In the genomic region with DNA sequence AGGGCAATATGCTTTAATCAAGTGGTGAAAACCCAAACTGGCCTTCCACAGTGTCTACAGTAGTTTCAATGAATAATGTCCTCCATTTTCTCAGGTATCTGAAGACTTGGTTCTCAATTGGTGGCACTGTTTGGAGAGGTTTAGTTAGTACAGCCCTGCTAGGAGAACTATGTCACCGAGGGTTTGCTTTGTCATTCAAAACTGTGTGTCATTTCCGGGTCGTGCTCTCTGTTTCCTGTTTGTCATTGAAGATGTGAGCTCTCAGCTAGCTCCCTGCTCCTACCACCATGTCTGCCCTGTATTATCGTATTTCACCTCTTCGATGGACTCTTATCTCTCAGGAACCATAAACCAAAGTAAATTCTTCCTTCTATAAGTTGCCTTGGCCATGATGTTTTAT, we compare ENCODE assay signal across 22 mouse cellular contexts.
DNase-seq lines count a peak whose midpoint lies in the region; ATAC-seq lines count a peak whose summit lies in the region.
"Had no signal": no experiment of that assay in that cellular context is flagged by ENCODE, and none has a peak within 500 bp of the region (broad histone marks: within the 10 kb centered on the region; RNA-seq: fewer than 3 reads in every experiment).

No protein-coding gene starts in this region.

- H3K4me2 ChIP-seq in hindbrain, embryonic 11.5 days (replicated peaks; ENCODE audit: low read depth, low read length): no peak overlapping the region
- H3K4me2 ChIP-seq: embryonic facial prominence, embryonic 12.5 days; forebrain, embryonic 13.5 days; forebrain, embryonic 15.5 days had no signal

- no peaks in the 10 kb centered on the region for H3K27me3 ChIP-seq in hindbrain, embryonic 11.5 days (ENCODE audit: control insufficient read depth, insufficient read depth, low read length)
- H3K27me3 ChIP-seq in hindbrain, embryonic 10.5 days (ENCODE audit: insufficient read depth, poor library complexity, severe bottlenecking): no peaks in the 10 kb centered on the region
- H3K27me3 ChIP-seq: embryonic facial prominence, embryonic 12.5 days; forebrain, embryonic 13.5 days; forebrain, embryonic 15.5 days; Patski had no signal

- H3K9me3 ChIP-seq in hindbrain, embryonic 11.5 days (ENCODE audit: control insufficient read depth, low read length): no peaks in the 10 kb centered on the region
- H3K9me3 ChIP-seq in hindbrain, embryonic 10.5 days: no peaks in the 10 kb centered on the region
- H3K9me3 ChIP-seq: embryonic facial prominence, embryonic 10.5 days; embryonic facial prominence, embryonic 12.5 days; forebrain, embryonic 13.5 days; forebrain, embryonic 15.5 days had no signal

- no peaks in the 10 kb centered on the region for H3K4me1 ChIP-seq in hindbrain, embryonic 11.5 days (replicated peaks; ENCODE audit: control insufficient read depth, insufficient read depth, low read length)
- no peaks in the 10 kb centered on the region; the same call in 1 of the 2 replicates for H3K4me1 ChIP-seq in hindbrain, embryonic 10.5 days (replicated peaks)

- DNase-seq in ES-CJ7 (ENCODE audit: low read depth, low spot score) (peak; percentile 74), ZHBTc4 (ENCODE audit: low read depth, low spot score) (peak; percentile 55)
- DNase-seq in hindbrain, embryonic 11.5 days (ENCODE audit: low spot score): no peak
- DNase-seq in hindbrain, embryonic 10.5 days (ENCODE audit: low spot score): no peak
- DNase-seq in thymus, postnatal 25 days: no peak
- DNase-seq: adrenal gland, adult 8-10 months; adrenal gland, postnatal 14 days; adrenal gland, postnatal 36 days; B cell, adult 2 months; cerebellum, adult 11-12 months; cerebellum, adult 2 months; cerebellum, adult 9-10 months; cerebellum, postnatal 10 days; cerebellum, postnatal 25 days; forebrain, postnatal 0 days had no signal

- ATAC-seq in hindbrain, embryonic 11.5 days (ENCODE audit: low FRiP score): no peak
- ATAC-seq: activated CD4-positive, CD25-positive, alpha-beta regulatory T cell, adult 4 months; forebrain, embryonic 13.5 days; forebrain, embryonic 15.5 days; forebrain, postnatal 0 days had no signal

- H3K27ac ChIP-seq in hindbrain, embryonic 11.5 days (ENCODE audit: low read depth, low read length): no peak overlapping the region
- no peak overlapping the region for H3K27ac ChIP-seq in hindbrain, embryonic 10.5 days
- H3K27ac ChIP-seq: embryonic facial prominence, embryonic 10.5 days; embryonic facial prominence, embryonic 12.5 days; forebrain, embryonic 13.5 days; forebrain, embryonic 15.5 days had no signal

- no peak overlapping the region for H3K9ac ChIP-seq in hindbrain, embryonic 11.5 days (ENCODE audit: low read depth, low read length)
- H3K9ac ChIP-seq: embryonic facial prominence, embryonic 12.5 days; forebrain, embryonic 13.5 days; forebrain, embryonic 15.5 days; forebrain, postnatal 0 days had no signal

- H3K4me3 ChIP-seq in hindbrain, embryonic 11.5 days (ENCODE audit: low read depth, low read length): no peak overlapping the region
- no peak overlapping the region for H3K4me3 ChIP-seq in hindbrain, embryonic 10.5 days
- H3K4me3 ChIP-seq: embryonic facial prominence, embryonic 10.5 days; embryonic facial prominence, embryonic 12.5 days; forebrain, embryonic 13.5 days; forebrain, embryonic 15.5 days had no signal

- no peaks in the 10 kb centered on the region for H3K36me3 ChIP-seq in hindbrain, embryonic 11.5 days (ENCODE audit: control insufficient read depth, insufficient read depth, low read length)
- H3K36me3 ChIP-seq in hindbrain, embryonic 10.5 days: no peaks in the 10 kb centered on the region
- H3K36me3 ChIP-seq: embryonic facial prominence, embryonic 10.5 days; embryonic facial prominence, embryonic 12.5 days; forebrain, embryonic 15.5 days; G1E had no signal

- WGBS in hindbrain, embryonic 11.5 days: 76% methylated on average over 5 of the region's 5 CpGs
- 75% methylated on average over 5 of the region's 5 CpGs for WGBS in hindbrain, embryonic 10.5 days

Comparison
In these comparisons a context has a peak if more than half of its experiments do, and no peak if none do; other contexts are left out.
1. DNase-seq: peak in ES-CJ7 (single experiment) and ZHBTc4 (single experiment); none in hindbrain, embryonic 11.5 days (single experiment), hindbrain, embryonic 10.5 days (single experiment) and thymus, postnatal 25 days (single experiment).